Mouse (Mus musculus) midbrain, embryonic 15.5 days (tissue): ENCODE results near the gene Terb2. TPM values are rescaled to one million over a fixed set of nuclear protein-coding genes. Genes with fewer than 3 reads are reported as not detected.
A peak's percentile ranks its signal among the peaks of the same experiment; 100 is the strongest.

Experiments used
- ATAC-seq: fragments of 200-750 bp; cut with Nextera tagmentation; replicated peaks from 2 replicates; pipeline ENCODE4 v1.8.0; 2017; ENCODE audit warnings: moderate TSS enrichment
- H3K27ac ChIP-seq: fragments of 300-500 bp; sonication (generic); 2 replicates; pipeline ENCODE4 v1.5.1; 2015; ENCODE audit warnings: mild to moderate bottlenecking, inconsistent platforms
- H3K27me3 ChIP-seq: fragments of 300-500 bp; sonication (generic); replicated peaks from 2 replicates; pipeline ENCODE4 v1.6.1; 2015; ENCODE audit warnings: inconsistent platforms
- H3K36me3 ChIP-seq: fragments of 300-500 bp; sonication (generic); replicated peaks from 2 replicates; pipeline ENCODE4 v1.6.1; 2015; ENCODE audit warnings: inconsistent platforms
- H3K4me1 ChIP-seq: fragments of 300-500 bp; sonication (generic); 2 replicates; pipeline ENCODE4 v1.6.1; 2015; ENCODE audit warnings: inconsistent platforms
- H3K4me2 ChIP-seq: fragments of 300-500 bp; sonication (generic); 2 replicates; pipeline ENCODE4 v1.6.1; 2015; ENCODE audit warnings: inconsistent platforms, mild to moderate bottlenecking, moderate library complexity
- H3K4me3 ChIP-seq: fragments of 300-500 bp; sonication (generic); 2 replicates; pipeline ENCODE4 v1.5.1; 2015; ENCODE audit warnings: mild to moderate bottlenecking, inconsistent platforms
- H3K9ac ChIP-seq: fragments of 300-500 bp; sonication (generic); 2 replicates; pipeline ENCODE4 v1.6.1; 2015; ENCODE audit warnings: mild to moderate bottlenecking, inconsistent platforms
- H3K9me3 ChIP-seq: fragments of 300-500 bp; sonication (generic); 2 replicates; pipeline ENCODE4 v1.6.1; 2016; ENCODE audit warnings: inconsistent platforms
- WGBS: fragments of 180-500 bp; shearing (Covaris S2); methylation state at CpG from one replicate; pipeline ENCODE4 v1.1.7; 2015; ENCODE audit warnings: mixed read lengths; 5-methylcytosine and 5-hydroxymethylcytosine counted together
- polyA plus RNA-seq: library from polyadenylated mRNA; unstranded; fragments of >200 nt; fragmentation: Nextera tagmentation; extraction: Ambion mirVana; gene quantifications from 2 replicates; pipeline ENCODE4 v1.2.1, GENCODE M21; 2015

The Terb2 gene
- polyA plus RNA-seq, 1 experiment from 2014 or later, result not detected

- Histone ChIP-seq H3K27ac (no peak overlapping the region), H3K4me1 (no peaks in the 10 kb centered on the region), H3K27me3 (no peaks in the 10 kb centered on the region), H3K9ac (no peak overlapping the region), H3K4me2 (no peak overlapping the region), H3K4me3 (no peak overlapping the region), H3K9me3 (no peaks in the 10 kb centered on the region), H3K36me3 (no peaks in the 10 kb centered on the region)
- ATAC-seq, result no peak
- WGBS, result 82% methylated on average over 3 of the region's 3 CpGs
These were observed 33.2 kb upstream of the Terb2 start for GRCm38 (mm10) chr2:122152850-122153249.

- no peak overlapping the region for H3K27ac ChIP-seq
- no peak overlapping the region for H3K4me3 ChIP-seq
- H3K4me2 ChIP-seq, result no peak overlapping the region
- H3K9ac ChIP-seq, result no peak overlapping the region
- WGBS, result 84% methylated on average over 7 of the region's 7 CpGs
- H3K36me3 ChIP-seq, result no peaks in the 10 kb centered on the region
- H3K27me3 ChIP-seq, result no peaks in the 10 kb centered on the region
- no peaks in the 10 kb centered on the region for H3K4me1 ChIP-seq
- ATAC-seq, result no peak
- no peaks in the 10 kb centered on the region for H3K9me3 ChIP-seq
These were observed 32.2 kb upstream of the Terb2 start for GRCm38 (mm10) chr2:122153681-122154365.

GRCm38 (mm10) chr2:122154479-122154878 is 31.6 kb upstream of the Terb2 start:
- H3K36me3 ChIP-seq, result no peaks in the 10 kb centered on the region
- no peak overlapping the region for H3K4me2 ChIP-seq
- H3K4me3 ChIP-seq, result no peak overlapping the region
- no peaks in the 10 kb centered on the region for H3K4me1 ChIP-seq
- H3K27ac ChIP-seq, result no peak overlapping the region
- 90% methylated on average over 2 of the region's 2 CpGs for WGBS
- ATAC-seq, result no peak
- no peaks in the 10 kb centered on the region for H3K9me3 ChIP-seq
- H3K9ac ChIP-seq, result no peak overlapping the region
- H3K27me3 ChIP-seq, result no peaks in the 10 kb centered on the region

- Histone ChIP-seq H3K27me3 (no peaks in the 10 kb centered on the region), H3K4me3 (no peak overlapping the region), H3K4me1 (no peaks in the 10 kb centered on the region), H3K27ac (no peak overlapping the region), H3K4me2 (no peak overlapping the region), H3K9ac (no peak overlapping the region), H3K9me3 (no peaks in the 10 kb centered on the region), H3K36me3 (no peaks in the 10 kb centered on the region)
- WGBS, result 98% methylated on average over 2 of the region's 2 CpGs
- no peak for ATAC-seq
These were observed 30.8 kb upstream of the Terb2 start for GRCm38 (mm10) chr2:122155292-122155691.

- Histone ChIP-seq H3K4me3 (no peak overlapping the region), H3K9me3 (no peaks in the 10 kb centered on the region)
- 89% methylated on average over 4 of the region's 4 CpGs for WGBS
These were observed 29.9 kb upstream of the Terb2 start for GRCm38 (mm10) chr2:122156051-122156700.

GRCm38 (mm10) chr2:122157561-122157960 is 28.5 kb upstream of the Terb2 start:
- Histone ChIP-seq H3K27me3 (no peaks in the 10 kb centered on the region), H3K4me3 (no peak overlapping the region), H3K36me3 (no peaks in the 10 kb centered on the region), H3K27ac (no peak overlapping the region), H3K4me2 (no peak overlapping the region), H3K4me1 (no peaks in the 10 kb centered on the region), H3K9ac (no peak overlapping the region), H3K9me3 (no peaks in the 10 kb centered on the region)
- ATAC-seq, result no peak

More at GRCm38 (mm10) chr2:122156051-122156700, 29.9 kb upstream of the Terb2 start:
- Histone ChIP-seq H3K27ac (no peak overlapping the region), H3K27me3 (no peaks in the 10 kb centered on the region), H3K9ac (no peak overlapping the region), H3K4me1 (no peaks in the 10 kb centered on the region), H3K4me2 (no peak overlapping the region), H3K36me3 (no peaks in the 10 kb centered on the region)
- ATAC-seq, result no peak

GRCm38 (mm10) chr2:122158362-122158802 is 27.7 kb upstream of the Terb2 start:
- H3K4me1 ChIP-seq, result no peaks in the 10 kb centered on the region
- WGBS, result 47% methylated on average over 6 of the region's 6 CpGs
- no peak overlapping the region for H3K9ac ChIP-seq
- ATAC-seq, result no peak
- H3K27ac ChIP-seq, result no peak overlapping the region
- no peak overlapping the region for H3K4me3 ChIP-seq
- no peaks in the 10 kb centered on the region for H3K36me3 ChIP-seq
- H3K4me2 ChIP-seq, result no peak overlapping the region
- H3K27me3 ChIP-seq, result no peaks in the 10 kb centered on the region
- H3K9me3 ChIP-seq, result no peaks in the 10 kb centered on the region

- Histone ChIP-seq H3K9ac (no peak overlapping the region), H3K9me3 (no peaks in the 10 kb centered on the region), H3K4me1 (no peaks in the 10 kb centered on the region), H3K4me3 (no peak overlapping the region), H3K27ac (no peak overlapping the region), H3K4me2 (no peak overlapping the region), H3K36me3 (no peaks in the 10 kb centered on the region), H3K27me3 (no peaks in the 10 kb centered on the region)
- ATAC-seq, result no peak
- 86% methylated on average over 6 of the region's 6 CpGs for WGBS
These were observed 26.4 kb upstream of the Terb2 start for GRCm38 (mm10) chr2:122159667-122160066.

- 39% methylated on average over 2 of the region's 2 CpGs for WGBS
- Histone ChIP-seq H3K27me3 (no peaks in the 10 kb centered on the region), H3K36me3 (no peaks in the 10 kb centered on the region), H3K4me3 (no peak within 1 kb of the TSS), H3K9me3 (no peaks in the 10 kb centered on the region), H3K27ac (no peak within 1 kb of the TSS), H3K4me2 (no peak within 1 kb of the TSS), H3K4me1 (no peaks in the 10 kb centered on the region), H3K9ac (no peak within 1 kb of the TSS)
- 0 out of 2 replicates have a peak, but pooled peaks have one; percentile 48 for ATAC-seq
These were observed 25.4 kb upstream of the Terb2 start, which contains the start of gene Trim69 for GRCm38 (mm10) chr2:122160680-122161079. Trim69 (plus strand) TSS chr2:122160700.

- no peak for ATAC-seq
- Histone ChIP-seq H3K27me3 (no peaks in the 10 kb centered on the region), H3K4me3 (no peak overlapping the region), H3K9me3 (no peaks in the 10 kb centered on the region), H3K9ac (no peak overlapping the region), H3K4me1 (no peaks in the 10 kb centered on the region), H3K27ac (no peak overlapping the region), H3K4me2 (no peak overlapping the region), H3K36me3 (no peaks in the 10 kb centered on the region)
- WGBS, result 25% methylated on average over 4 of the region's 4 CpGs
These were observed 24.5 kb upstream of the Terb2 start for GRCm38 (mm10) chr2:122161542-122161941.

- H3K4me1 ChIP-seq, result no peaks in the 10 kb centered on the region
- H3K9me3 ChIP-seq, result no peaks in the 10 kb centered on the region
- H3K27me3 ChIP-seq, result no peaks in the 10 kb centered on the region
- H3K27ac ChIP-seq, result no peak overlapping the region
- no peak for ATAC-seq
- H3K4me2 ChIP-seq, result no peak overlapping the region
- no peak overlapping the region for H3K9ac ChIP-seq
- no peak overlapping the region for H3K4me3 ChIP-seq
- WGBS, result 84% methylated on average over 2 of the region's 2 CpGs
- no peaks in the 10 kb centered on the region for H3K36me3 ChIP-seq
These were observed 23.5 kb upstream of the Terb2 start for GRCm38 (mm10) chr2:122162529-122162928.

GRCm38 (mm10) chr2:122163430-122164195 is 22.5 kb upstream of the Terb2 start:
- Histone ChIP-seq H3K9ac (no peak overlapping the region), H3K4me2 (no peak overlapping the region), H3K36me3 (no peaks in the 10 kb centered on the region), H3K4me1 (no peaks in the 10 kb centered on the region), H3K4me3 (no peak overlapping the region), H3K27ac (no peak overlapping the region), H3K9me3 (no peaks in the 10 kb centered on the region), H3K27me3 (no peaks in the 10 kb centered on the region)
- no peak for ATAC-seq
- 82% methylated on average over 13 of the region's 13 CpGs for WGBS
